Mouse (Mus musculus): ENCODE measurements around the gene Kdelr3. TPM values are rescaled to one million over a fixed set of nuclear protein-coding genes. Genes with fewer than 3 reads are reported as not detected.

Kdelr3 gene
- polyA plus RNA-seq, 1 experiment from 2014 or later, result 81.7 TPM

DNA sequence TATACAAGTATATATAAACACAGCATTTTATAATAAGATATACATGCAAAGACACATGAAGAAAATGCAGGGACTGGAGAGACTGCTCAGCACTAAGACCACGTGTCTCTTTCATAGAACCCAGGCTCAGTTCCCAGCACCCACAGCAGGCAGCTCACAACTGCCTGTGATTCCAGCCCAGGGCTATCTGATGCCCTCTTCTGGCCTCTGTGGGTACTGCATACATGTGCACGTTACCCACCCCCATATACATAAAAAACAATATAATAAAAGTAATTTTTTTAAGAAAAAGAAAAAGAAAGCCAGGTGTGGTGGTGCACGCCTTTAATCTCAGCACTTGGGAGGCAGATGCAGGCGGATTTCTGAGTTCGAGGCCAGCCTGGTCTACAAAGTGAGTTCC lies 43.2 kb upstream of the Kdelr3 start:
- Histone ChIP-seq H3K9me3 (ENCODE audit: control insufficient read depth, low read length) (no peaks in the 10 kb centered on the region), H3K27me3 (ENCODE audit: control insufficient read depth, insufficient read depth, low read length) (no peaks in the 10 kb centered on the region), H3K4me3 (ENCODE audit: low read depth, low read length) (no peak overlapping the region), H3K36me3 (ENCODE audit: control insufficient read depth, insufficient read depth, low read length) (no peaks in the 10 kb centered on the region), H3K4me1 (replicated peaks; ENCODE audit: control insufficient read depth, insufficient read depth) (no peaks in the 10 kb centered on the region), H3K27ac (replicated peaks) (no peak overlapping the region), H3K9ac (ENCODE audit: low read length) (no peak overlapping the region), H3K4me2 (replicated peaks; ENCODE audit: low read depth) (no peak overlapping the region)
- TF ChIP-seq CTCF (IDR thresholded peaks at IDR 0.05; ENCODE audit: low read depth) (peak; percentile 46), EP300 (optimal IDR thresholded peaks at IDR 0.05) (no peak)
- WGBS, result 92% methylated on average over 5 of the region's 5 CpGs
- no peak for ATAC-seq (ENCODE audit: low FRiP score, low TSS enrichment)
- no peak for DNase-seq (ENCODE audit: low spot score)

GRCm38 (mm10) chr15:79473638-79474355 lies 42.4 kb upstream of the Kdelr3 start:
- Histone ChIP-seq H3K4me3 (ENCODE audit: low read depth, low read length) (no peak overlapping the region), H3K27me3 (ENCODE audit: control insufficient read depth, insufficient read depth, low read length) (no peaks in the 10 kb centered on the region), H3K9me3 (ENCODE audit: control insufficient read depth, low read length) (no peaks in the 10 kb centered on the region), H3K4me1 (replicated peaks; ENCODE audit: control insufficient read depth, insufficient read depth) (no peaks in the 10 kb centered on the region), H3K27ac (replicated peaks) (no peak overlapping the region), H3K9ac (ENCODE audit: low read length) (no peak overlapping the region), H3K36me3 (ENCODE audit: control insufficient read depth, insufficient read depth, low read length) (no peaks in the 10 kb centered on the region), H3K4me2 (replicated peaks; ENCODE audit: low read depth) (no peak overlapping the region)
- DNase-seq (ENCODE audit: low spot score) (no peak), ATAC-seq (ENCODE audit: low FRiP score, low TSS enrichment) (no peak)
- whole genome bisulfite sequencing, result 55% methylated on average over 12 of the region's 12 CpGs
- TF ChIP-seq CTCF (IDR thresholded peaks at IDR 0.05; ENCODE audit: low read depth) (no peak), EP300 (optimal IDR thresholded peaks at IDR 0.05) (no peak)

GRCm38 (mm10) chr15:79477227-79477626 lies 39.0 kb upstream of the Kdelr3 start:
- Histone ChIP-seq H3K4me1 (replicated peaks; ENCODE audit: control insufficient read depth, insufficient read depth) (no peaks in the 10 kb centered on the region), H3K9me3 (ENCODE audit: control insufficient read depth, low read length) (no peaks in the 10 kb centered on the region), H3K4me3 (ENCODE audit: low read depth, low read length) (no peak overlapping the region), H3K9ac (ENCODE audit: low read length) (no peak overlapping the region), H3K4me2 (replicated peaks; ENCODE audit: low read depth) (no peak overlapping the region), H3K27me3 (ENCODE audit: control insufficient read depth, insufficient read depth, low read length) (no peaks in the 10 kb centered on the region), H3K27ac (replicated peaks) (no peak overlapping the region), H3K36me3 (ENCODE audit: control insufficient read depth, insufficient read depth, low read length) (no peaks in the 10 kb centered on the region)
- TF ChIP-seq EP300 (optimal IDR thresholded peaks at IDR 0.05), result no peak
- TF ChIP-seq CTCF (IDR thresholded peaks at IDR 0.05; ENCODE audit: low read depth), result no peak
- 44% methylated on average over 5 of the region's 6 CpGs for WGBS
- DNase-seq (ENCODE audit: low spot score) (no peak), ATAC-seq (ENCODE audit: low FRiP score, low TSS enrichment) (no peak)

GRCm38 (mm10) chr15:79481181-79481688 lies 35.0 kb upstream of the Kdelr3 start:
- H3K27me3 ChIP-seq (ENCODE audit: control insufficient read depth, insufficient read depth, low read length), result no peaks in the 10 kb centered on the region
- H3K4me2 ChIP-seq (replicated peaks; ENCODE audit: low read depth), result no peak overlapping the region
- H3K9ac ChIP-seq (ENCODE audit: low read length), result no peak overlapping the region
- H3K4me1 ChIP-seq (replicated peaks; ENCODE audit: control insufficient read depth, insufficient read depth), result no peaks in the 10 kb centered on the region
- DNase-seq (ENCODE audit: low spot score) (peak; percentile 73), ATAC-seq (ENCODE audit: low FRiP score, low TSS enrichment) (peak; percentile 49; the same call in 1 of the 2 replicates)
- no peaks in the 10 kb centered on the region for H3K36me3 ChIP-seq (ENCODE audit: control insufficient read depth, insufficient read depth, low read length)
- WGBS, result 10% methylated on average over 15 of the region's 15 CpGs
- H3K27ac ChIP-seq (replicated peaks), result no peak overlapping the region
- TF ChIP-seq CTCF (IDR thresholded peaks at IDR 0.05; ENCODE audit: low read depth), result 0 out of 2 replicates have a peak, but pooled peaks have one; percentile 0
- no peak for TF ChIP-seq EP300 (optimal IDR thresholded peaks at IDR 0.05)
- no peaks in the 10 kb centered on the region for H3K9me3 ChIP-seq (ENCODE audit: control insufficient read depth, low read length)
- H3K4me3 ChIP-seq (ENCODE audit: low read depth, low read length), result no peak overlapping the region

DNA sequence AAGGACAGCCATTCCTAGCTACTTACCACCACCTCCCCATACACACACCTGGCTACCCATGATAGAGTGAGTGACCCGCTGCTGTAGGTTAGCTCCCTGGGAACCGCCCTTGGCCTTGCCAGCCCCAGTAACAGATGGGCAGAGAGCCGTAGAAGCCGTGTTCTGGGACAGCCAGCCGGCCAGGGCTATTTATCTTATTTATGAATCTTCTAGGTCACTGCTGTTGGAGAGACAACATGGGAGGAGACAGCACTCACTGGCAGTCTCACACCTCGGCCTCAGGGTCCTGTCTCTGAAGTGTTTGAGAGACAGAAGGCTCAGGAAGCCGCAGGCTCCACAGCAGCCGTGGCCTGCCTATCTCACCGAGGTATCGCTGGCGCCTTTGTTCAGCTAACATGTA lies 26.7 kb upstream of the Kdelr3 start:
- Histone ChIP-seq H3K27ac (replicated peaks) (no peak overlapping the region), H3K4me1 (replicated peaks; ENCODE audit: control insufficient read depth, insufficient read depth) (no peaks in the 10 kb centered on the region), H3K36me3 (ENCODE audit: control insufficient read depth, insufficient read depth, low read length) (no peaks in the 10 kb centered on the region), H3K9me3 (ENCODE audit: control insufficient read depth, low read length) (no peaks in the 10 kb centered on the region), H3K4me3 (ENCODE audit: low read depth, low read length) (no peak overlapping the region), H3K4me2 (replicated peaks; ENCODE audit: low read depth) (no peak overlapping the region), H3K27me3 (ENCODE audit: control insufficient read depth, insufficient read depth, low read length) (no peaks in the 10 kb centered on the region), H3K9ac (ENCODE audit: low read length) (no peak overlapping the region)
- ATAC-seq (ENCODE audit: low FRiP score, low TSS enrichment), result no peak
- TF ChIP-seq EP300 (optimal IDR thresholded peaks at IDR 0.05) (no peak), CTCF (IDR thresholded peaks at IDR 0.05; ENCODE audit: low read depth) (no peak)
- WGBS, result 57% methylated on average over 11 of the region's 11 CpGs
- DNase-seq (ENCODE audit: low spot score), result no peak

DNA sequence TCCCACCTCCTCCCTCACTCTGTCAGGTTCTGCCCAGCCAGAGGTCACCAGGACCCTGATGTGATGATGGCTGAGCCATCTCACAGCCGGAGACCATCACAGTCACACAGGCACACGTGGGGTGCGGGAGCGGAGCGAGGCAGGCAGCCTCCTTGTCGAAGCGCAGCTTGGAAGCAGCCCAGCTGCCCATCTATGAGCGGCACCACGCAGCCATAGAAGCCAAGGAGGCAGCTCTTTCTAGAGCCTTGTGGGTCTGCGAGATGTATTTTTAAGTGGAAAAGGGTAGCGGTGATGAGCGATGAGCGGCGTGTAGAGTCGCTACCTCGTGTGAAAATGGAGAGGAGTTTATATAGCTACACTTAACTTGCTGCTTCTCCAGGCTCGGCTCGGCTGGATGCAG lies 22.7 kb upstream of the Kdelr3 start:
- no peak for TF ChIP-seq CTCF (IDR thresholded peaks at IDR 0.05; ENCODE audit: low read depth)
- TF ChIP-seq EP300 (optimal IDR thresholded peaks at IDR 0.05), result no peak
- DNase-seq (ENCODE audit: low spot score) (no peak), ATAC-seq (ENCODE audit: low FRiP score, low TSS enrichment) (0 out of 2 replicates have a peak, but pooled peaks have one; percentile 41)
- Histone ChIP-seq H3K27ac (replicated peaks) (no peak overlapping the region), H3K9me3 (ENCODE audit: control insufficient read depth, low read length) (no peaks in the 10 kb centered on the region), H3K4me1 (replicated peaks; ENCODE audit: control insufficient read depth, insufficient read depth) (no peaks in the 10 kb centered on the region), H3K27me3 (ENCODE audit: control insufficient read depth, insufficient read depth, low read length) (no peaks in the 10 kb centered on the region), H3K9ac (ENCODE audit: low read length) (no peak overlapping the region), H3K4me3 (ENCODE audit: low read depth, low read length) (no peak overlapping the region), H3K36me3 (ENCODE audit: control insufficient read depth, insufficient read depth, low read length) (no peaks in the 10 kb centered on the region), H3K4me2 (replicated peaks; ENCODE audit: low read depth) (no peak overlapping the region)
- WGBS, result 37% methylated on average over 18 of the region's 18 CpGs
